Mouse (Mus musculus): ENCODE results near the gene Cdsn.
"Not testable (repeated sequence)": the region's sequence is repeated elsewhere in the genome, so short reads cannot be mapped to it uniquely, and the experiment has no call there.

The Cdsn gene

DNA sequence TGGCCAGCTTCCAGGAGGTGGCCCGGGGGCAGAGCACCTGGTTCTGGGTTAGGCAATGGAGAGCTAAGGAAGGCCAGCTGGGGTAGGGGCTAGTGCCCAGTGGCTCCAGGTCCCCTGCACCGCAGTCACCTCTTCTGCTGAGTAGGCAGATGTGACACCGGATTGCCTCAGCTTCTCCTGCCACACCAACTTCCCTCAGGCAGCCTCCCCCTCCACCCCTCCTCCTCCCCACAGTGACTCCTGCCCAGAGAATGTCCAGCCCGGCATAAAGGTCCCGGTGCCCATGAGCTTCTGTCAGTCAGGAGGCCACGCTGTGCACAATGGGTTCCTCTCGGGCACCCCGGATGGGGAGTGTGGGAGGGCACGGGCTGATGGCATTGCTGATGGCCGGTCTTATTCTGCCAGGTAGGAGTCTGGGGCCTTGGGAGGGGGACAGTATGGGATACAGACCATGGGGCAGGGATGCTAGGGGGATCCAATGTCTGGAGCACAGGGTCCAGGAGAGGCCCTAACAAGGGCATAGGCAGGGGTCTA is at the start of gene Cdsn:
Cdsn (plus strand) TSS at position 248 of the 534 bp plus-strand sequence.
- DNase-seq = no peak

DNA sequence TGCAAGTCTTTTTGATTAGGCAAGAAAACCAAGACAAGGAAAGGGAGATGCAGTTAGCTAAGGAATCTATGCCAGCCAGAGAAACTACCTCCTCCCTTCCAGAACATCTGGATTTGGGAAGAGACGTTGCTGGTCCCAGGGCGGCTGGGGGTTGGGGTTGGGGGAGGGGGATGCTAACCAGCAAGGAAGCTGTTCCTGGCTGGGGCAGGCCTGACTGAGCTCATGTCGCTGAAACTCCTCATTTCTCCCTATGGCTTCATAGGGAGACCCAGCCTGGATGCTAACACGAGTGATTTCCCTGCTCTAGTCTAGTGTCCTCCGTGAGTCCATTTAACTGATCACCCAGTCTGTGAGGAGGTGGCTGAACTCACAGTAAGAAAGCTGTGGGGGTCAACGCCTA is 49.7 kb upstream of the Cdsn start:
- no peak for DNase-seq

DNA sequence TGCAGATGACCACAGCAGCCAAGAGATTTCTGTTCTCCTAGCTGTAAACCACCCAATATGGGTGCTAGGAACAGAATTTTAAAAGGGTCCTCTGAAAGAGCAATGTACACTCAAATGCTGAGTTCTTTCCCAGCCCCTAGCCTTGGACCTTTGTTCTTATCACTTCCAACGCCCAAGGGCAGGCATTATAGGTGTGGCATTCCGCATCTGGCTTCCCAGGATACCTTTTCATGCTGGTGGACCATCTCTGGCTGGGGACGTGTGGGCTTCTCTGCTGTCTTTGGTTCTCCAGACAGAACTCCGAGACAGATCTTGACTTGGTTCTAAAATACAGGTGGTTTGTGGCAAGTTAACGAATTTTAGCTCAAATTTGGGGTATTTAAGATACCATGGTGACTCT is 49.2 kb upstream of the Cdsn start:
- no peak for DNase-seq

- DNase-seq = no peak
These were observed 48.1 kb upstream of the Cdsn start for GRCm38 (mm10) chr17:35503849-35504248.

DNA sequence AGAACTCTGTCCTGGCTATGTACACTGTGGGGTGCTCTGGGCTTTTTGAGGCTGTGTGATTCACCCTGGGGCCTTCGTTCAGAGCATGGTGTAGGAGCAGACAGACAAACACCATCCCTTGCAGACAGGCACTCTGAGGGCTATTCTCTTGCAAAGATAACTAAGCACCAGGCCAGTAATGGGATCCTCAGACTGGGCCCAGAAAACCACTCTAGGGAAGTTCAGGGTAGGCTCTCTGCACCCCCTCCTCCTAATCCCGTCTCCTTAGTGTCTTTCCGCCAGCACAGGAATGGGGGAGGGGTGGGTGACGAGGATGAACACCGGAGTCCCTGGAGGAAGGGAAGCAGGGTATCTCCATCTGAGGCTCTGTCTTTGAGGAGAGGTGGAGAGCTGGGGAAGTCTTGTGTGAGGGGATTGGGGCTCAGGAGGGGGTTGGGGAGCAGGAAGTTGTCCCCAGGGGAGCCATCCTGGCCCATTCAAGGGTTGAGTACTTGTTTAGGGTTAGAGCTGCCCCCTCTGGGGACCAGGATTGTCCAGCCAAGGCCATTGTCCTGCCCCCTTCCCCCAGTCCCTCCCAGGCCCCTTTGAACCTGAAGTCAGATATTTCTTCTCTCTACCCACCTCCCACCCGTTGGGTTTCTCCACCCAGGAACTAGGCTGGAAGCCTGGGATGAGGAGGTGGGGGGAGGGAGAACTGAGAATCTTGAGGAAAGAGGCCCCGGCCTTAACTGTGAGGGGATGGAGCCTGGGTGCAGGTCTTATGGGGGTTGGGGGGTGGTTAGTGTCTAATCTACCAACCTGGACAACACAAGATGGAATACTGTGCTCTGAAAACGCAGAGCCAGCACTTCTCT is 47.1 kb upstream of the Cdsn start:
- DNase-seq = no peak

DNA sequence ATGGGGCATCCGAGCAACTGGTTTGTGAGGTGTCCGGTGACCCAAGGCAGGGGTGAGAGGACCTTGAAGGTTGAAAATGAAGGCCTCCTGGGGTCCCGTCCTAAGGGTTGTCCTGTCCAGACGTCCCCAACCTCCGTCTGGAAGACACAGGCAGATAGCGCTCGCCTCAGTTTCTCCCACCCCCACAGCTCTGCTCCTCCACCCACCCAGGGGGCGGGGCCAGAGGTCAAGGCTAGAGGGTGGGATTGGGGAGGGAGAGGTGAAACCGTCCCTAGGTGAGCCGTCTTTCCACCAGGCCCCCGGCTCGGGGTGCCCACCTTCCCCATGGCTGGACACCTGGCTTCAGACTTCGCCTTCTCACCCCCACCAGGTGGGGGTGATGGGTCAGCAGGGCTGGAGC is 46.2 kb upstream of the Cdsn start, which contains the start of gene Pou5f1:
Pou5f1 (plus strand) TSS at position 243 of the 400 bp plus-strand sequence.
- no peak for DNase-seq

DNA sequence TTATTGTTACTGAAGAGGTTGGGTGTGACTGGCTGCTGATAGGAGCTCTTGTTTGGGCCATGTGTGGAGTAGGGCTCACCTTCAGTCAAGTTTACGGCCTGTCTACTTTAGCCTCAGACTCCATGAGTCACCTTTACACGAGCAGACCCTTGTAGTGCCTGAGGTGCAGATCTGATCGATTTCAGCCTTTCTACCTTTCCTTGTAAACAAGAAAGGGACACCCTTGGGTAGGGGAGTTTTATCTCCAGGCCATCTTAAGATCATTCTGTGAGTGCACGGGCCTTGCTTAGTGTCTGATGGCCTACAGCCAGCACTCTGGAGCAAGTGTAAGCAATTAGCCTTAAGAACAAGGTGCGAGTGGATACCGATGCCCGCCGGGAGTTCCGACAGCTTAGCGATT is 45.0 kb upstream of the Cdsn start:
- no peak for DNase-seq

GRCm38 (mm10) chr17:35507556-35508260 is 44.2 kb upstream of the Cdsn start:
- no peak for DNase-seq

DNA sequence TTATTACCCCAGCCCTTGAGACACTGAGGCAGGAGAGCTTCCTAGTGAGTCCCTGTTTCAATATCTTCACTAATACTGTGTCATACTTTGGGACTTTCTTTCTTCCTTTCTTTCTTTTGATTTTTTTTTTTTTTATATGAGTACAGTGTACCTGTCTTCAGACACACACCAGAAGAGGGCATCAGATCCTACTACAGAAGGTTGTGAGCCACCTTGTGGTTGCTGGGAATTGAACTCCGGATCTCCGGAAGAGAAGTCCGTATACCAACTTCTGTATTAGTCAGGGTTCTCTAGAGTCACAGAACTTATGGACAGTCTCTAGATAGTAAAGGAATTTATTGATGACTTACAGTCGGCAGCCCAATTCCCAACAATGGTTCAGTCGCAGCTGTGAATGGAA is 43.6 kb upstream of the Cdsn start:
- DNase-seq = not testable (repeated sequence)

DNA sequence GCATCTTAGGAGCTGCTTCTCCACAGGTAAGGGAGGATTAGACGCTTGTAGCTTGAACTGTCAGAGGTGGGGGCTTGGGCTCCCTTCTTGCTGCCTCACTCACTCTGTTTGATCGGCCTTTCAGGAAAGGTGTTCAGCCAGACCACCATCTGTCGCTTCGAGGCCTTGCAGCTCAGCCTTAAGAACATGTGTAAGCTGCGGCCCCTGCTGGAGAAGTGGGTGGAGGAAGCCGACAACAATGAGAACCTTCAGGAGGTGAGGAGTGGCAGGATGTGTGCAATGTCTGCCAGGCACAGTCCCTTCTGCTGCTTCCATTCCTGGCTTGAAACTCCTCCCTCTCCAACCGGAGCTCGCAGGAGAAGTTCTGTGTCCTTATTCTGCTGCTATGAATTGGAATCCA is 42.6 kb upstream of the Cdsn start:
- peak; percentile 68 for DNase-seq

DNA sequence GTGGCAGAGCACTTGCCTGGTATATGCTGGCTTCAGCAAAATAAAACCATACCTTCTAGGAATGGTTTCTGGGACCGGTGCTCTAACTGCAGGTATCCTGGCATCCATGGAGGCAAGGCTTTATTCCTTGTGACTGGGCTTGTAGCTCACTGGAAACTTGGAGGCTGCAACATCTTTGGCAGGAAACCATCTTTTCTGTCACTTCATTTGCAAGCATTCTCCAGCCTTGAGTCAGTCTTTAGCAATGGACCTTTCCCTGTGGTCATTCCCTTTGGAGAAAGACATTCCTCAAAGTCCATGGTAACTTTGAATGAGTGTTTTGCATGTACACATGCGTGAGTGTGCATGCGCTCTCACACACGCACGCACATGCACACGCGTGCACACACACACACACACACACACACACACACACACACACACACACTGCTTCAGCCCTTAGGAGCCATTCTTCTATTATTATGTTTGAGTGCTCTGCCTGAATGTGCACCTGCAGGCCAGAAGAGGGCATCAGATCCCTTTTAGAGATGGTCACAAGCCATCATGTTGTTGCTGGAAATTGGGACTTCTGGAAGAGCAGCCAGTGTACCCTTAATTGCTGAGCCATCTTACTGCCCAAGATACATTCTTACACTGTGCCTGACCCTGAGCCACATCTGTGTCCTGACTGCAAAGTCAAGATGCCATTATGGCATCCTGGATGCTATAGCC is 38.9 kb upstream of the Cdsn start:
- DNase-seq = no peak

- DNase-seq = peak; percentile 85
These were observed 38.0 kb upstream of the Cdsn start for GRCm38 (mm10) chr17:35513886-35514285.

- no peak for DNase-seq
These were observed 37.2 kb upstream of the Cdsn start for GRCm38 (mm10) chr17:35514756-35515155.

GRCm38 (mm10) chr17:35515911-35516640 is 35.9 kb upstream of the Cdsn start:
- DNase-seq = peak; percentile 59

- peak; percentile 98 for DNase-seq
These were observed 35.1 kb upstream of the Cdsn start, which contains the start of the genes Tcf19 and Cchcr1 for GRCm38 (mm10) chr17:35516652-35517500. Gene Tcf19 (minus strand): TSS chr17:35516824. Gene Cchcr1 (plus strand): TSS chr17:35517100.

DNA sequence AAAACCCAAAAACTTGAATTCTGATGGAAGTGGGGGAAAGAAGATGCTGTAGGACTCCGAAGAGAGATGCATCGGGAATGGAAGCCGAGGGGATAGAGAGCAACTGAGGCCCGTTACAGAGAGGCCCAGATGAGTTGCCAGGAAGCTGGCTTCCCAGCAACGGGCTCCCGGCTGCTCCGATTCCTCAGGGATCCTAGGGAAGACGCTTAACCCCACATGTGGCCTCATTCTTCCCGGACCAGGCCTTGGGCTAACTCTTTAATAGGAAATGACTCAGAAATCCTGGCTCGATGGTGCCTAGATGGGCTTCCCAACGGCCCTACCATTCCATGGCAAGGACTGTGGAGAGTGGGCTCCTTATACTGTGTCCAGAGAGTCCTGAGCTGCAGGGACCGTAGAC is 34.4 kb upstream of the Cdsn start:
- DNase-seq = no peak

- peak; percentile 49 for DNase-seq
These were observed 27.6 kb upstream of the Cdsn start for GRCm38 (mm10) chr17:35524354-35524753.

- no peak for DNase-seq
These were observed 25.3 kb upstream of the Cdsn start for GRCm38 (mm10) chr17:35526644-35527043.

GRCm38 (mm10) chr17:35532360-35532759 is 19.6 kb upstream of the Cdsn start:
- DNase-seq = no peak

GRCm38 (mm10) chr17:35532901-35533300 is 19.0 kb upstream of the Cdsn start, which contains the start of gene Psors1c2:
Gene Psors1c2 (plus strand): TSS chr17:35533201.
- DNase-seq = no peak

- peak; percentile 82 for DNase-seq
These were observed 17.6 kb upstream of the Cdsn start for GRCm38 (mm10) chr17:35534343-35534742.

All from lung, postnatal 10 days (tissue).